Mouse (Mus musculus): ENCODE results near the gene Sorbs1.

DNA sequence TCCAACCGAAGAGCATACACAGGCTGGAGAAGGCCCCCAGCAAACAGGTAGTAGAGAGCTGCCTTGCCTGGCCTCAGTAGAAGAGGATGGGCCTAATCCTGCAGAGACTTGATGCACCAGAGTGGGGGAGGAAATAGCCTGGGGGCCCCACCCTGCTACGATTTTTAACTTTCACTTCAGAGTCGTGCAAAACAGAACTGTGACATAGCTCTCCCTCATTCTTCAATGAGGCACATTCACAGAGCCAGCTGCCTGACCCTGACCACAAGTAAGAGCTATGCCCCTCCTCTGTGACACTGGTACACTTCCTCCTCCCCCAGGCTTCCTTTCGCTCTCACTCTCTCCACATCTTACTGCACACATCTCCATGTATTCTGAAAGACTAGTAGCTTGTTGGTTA is 256.2 kb downstream of the Sorbs1 start:
- TF ChIP-seq NANOG (IDR thresholded peaks at IDR 0.05; ENCODE audit: borderline replicate concordance, low read length) (no peak), CTCF (conservative IDR thresholded peaks at IDR 0.05; ENCODE audit: low read length) (no peak)

Measured in E14TG2a.4 (cell line).